Mouse (Mus musculus) stomach, embryonic 15.5 days (tissue): ENCODE results near the gene Spr. TPM values are rescaled to one million over a fixed set of nuclear protein-coding genes. Genes with fewer than 3 reads are reported as not detected.
A peak's percentile ranks its signal among the peaks of the same experiment; 100 is the strongest.
"Not testable (repeated sequence)": the region's sequence is repeated elsewhere in the genome, so short reads cannot be mapped to it uniquely, and the experiment has no call there.

Experiments used
- ATAC-seq: fragments of 200-750 bp; cut with Nextera tagmentation; 2 replicates; pipeline ENCODE4 v1.8.0; 2017; ENCODE audit warnings: low read depth, moderate number of reproducible peaks, moderate TSS enrichment; ENCODE audit not compliant: insufficient read depth, low FRiP score
- H3K27ac ChIP-seq: fragments of 300-500 bp; sonication (generic); 2 replicates; pipeline ENCODE4 v1.5.1; 2015; ENCODE audit warnings: mild to moderate bottlenecking, inconsistent platforms
- H3K27me3 ChIP-seq: fragments of 300-500 bp; sonication (generic); replicated peaks from 2 replicates; pipeline ENCODE4 v1.6.1; 2015; ENCODE audit warnings: inconsistent platforms
- H3K36me3 ChIP-seq: fragments of 300-500 bp; sonication (generic); 2 replicates; pipeline ENCODE4 v1.6.1; 2015; ENCODE audit warnings: inconsistent platforms
- H3K4me1 ChIP-seq: fragments of 300-500 bp; sonication (generic); 2 replicates; pipeline ENCODE4 v1.6.1; 2015; ENCODE audit warnings: inconsistent platforms
- H3K4me2 ChIP-seq: fragments of 300-500 bp; sonication (generic); 2 replicates; pipeline ENCODE4 v1.6.1; 2015; ENCODE audit warnings: mild to moderate bottlenecking, inconsistent platforms
- H3K4me3 ChIP-seq: fragments of 300-500 bp; sonication (generic); replicated peaks from 2 replicates; pipeline ENCODE4 v1.5.1; 2015; ENCODE audit warnings: inconsistent platforms
- H3K9ac ChIP-seq: fragments of 300-500 bp; sonication (generic); 2 replicates; pipeline ENCODE4 v1.6.1; 2015; ENCODE audit warnings: inconsistent platforms
- H3K9me3 ChIP-seq: fragments of 300-500 bp; sonication (generic); 2 replicates; pipeline ENCODE4 v1.6.1; 2016; ENCODE audit warnings: inconsistent platforms
- WGBS: fragments of 180-500 bp; shearing (Covaris S2); methylation state at CpG from one replicate; pipeline ENCODE4 v1.1.7; 2015; 5-methylcytosine and 5-hydroxymethylcytosine counted together
- polyA plus RNA-seq: library from polyadenylated mRNA; unstranded; fragments of >200 nt; fragmentation: Nextera tagmentation; extraction: Ambion mirVana; gene quantifications from 2 replicates; pipeline ENCODE4 v1.2.1, GENCODE M21; 2015

The Spr gene
- 60.8 and 65.8 TPM in 2 replicates for polyA plus RNA-seq

GRCm38 (mm10) chr6:85137217-85138035 lies at the start of gene Spr:
Gene Spr (minus strand): TSS chr6:85137766.
- whole genome bisulfite sequencing = 0% methylated on average over 49 of the region's 49 CpGs

GRCm38 (mm10) chr6:85186744-85187059 lies 49.1 kb upstream of the Spr start:
- Histone ChIP-seq H3K4me1 (peaks cover 37% of the 10 kb centered on the region), H3K9ac (no peak overlapping the region), H3K27ac (no peak overlapping the region), H3K27me3 (peaks cover 64% of the 10 kb centered on the region), H3K9me3 (no peaks in the 10 kb centered on the region), H3K4me2 (peak overlapping the region; percentile 82), H3K4me3 (no peak overlapping the region), H3K36me3 (no peaks in the 10 kb centered on the region)
- WGBS = 3% methylated on average over 15 of the region's 15 CpGs
- ATAC-seq = no peak

More at GRCm38 (mm10) chr6:85137217-85138035, at the start of gene Spr:
- Histone ChIP-seq H3K9me3 (no peaks in the 10 kb centered on the region), H3K27ac (peak within 1 kb of the TSS; percentile 97), H3K9ac (peak within 1 kb of the TSS; percentile 87), H3K27me3 (no peaks in the 10 kb centered on the region), H3K36me3 (no peaks in the 10 kb centered on the region), H3K4me2 (peak within 1 kb of the TSS; percentile 65), H3K4me3 (peak within 1 kb of the TSS; percentile 90), H3K4me1 (no peaks in the 10 kb centered on the region)
- peak; percentile 93 for ATAC-seq

- Histone ChIP-seq H3K4me2 (peak overlapping the region; percentile 82), H3K9ac (no peak overlapping the region), H3K9me3 (no peaks in the 10 kb centered on the region), H3K27ac (no peak overlapping the region), H3K36me3 (no peaks in the 10 kb centered on the region), H3K4me3 (peak overlapping the region; percentile 26), H3K4me1 (peaks cover 37% of the 10 kb centered on the region), H3K27me3 (peaks cover 59% of the 10 kb centered on the region)
- ATAC-seq = no peak
- 4% methylated on average over 33 of the region's 33 CpGs for WGBS
These were observed 48.6 kb upstream of the Spr start for GRCm38 (mm10) chr6:85186033-85186743.

- Histone ChIP-seq H3K9me3 (no peaks in the 10 kb centered on the region), H3K4me2 (no peak overlapping the region), H3K4me1 (peaks cover 25% of the 10 kb centered on the region), H3K27me3 (peaks cover 39% of the 10 kb centered on the region), H3K9ac (no peak overlapping the region), H3K27ac (no peak overlapping the region), H3K36me3 (no peaks in the 10 kb centered on the region), H3K4me3 (no peak overlapping the region)
- 64% methylated on average over 3 of the region's 3 CpGs for WGBS
- no peak for ATAC-seq
These were observed 46.4 kb upstream of the Spr start for GRCm38 (mm10) chr6:85183951-85184350.

GRCm38 (mm10) chr6:85180036-85180435 lies 42.5 kb upstream of the Spr start:
- Histone ChIP-seq H3K4me2 (no peak overlapping the region), H3K4me1 (no peaks in the 10 kb centered on the region), H3K27ac (no peak overlapping the region), H3K9me3 (no peaks in the 10 kb centered on the region), H3K36me3 (no peaks in the 10 kb centered on the region), H3K4me3 (no peak overlapping the region), H3K9ac (no peak overlapping the region), H3K27me3 (peaks cover 4% of the 10 kb centered on the region; the same call in 1 of the 2 replicates)
- WGBS = 53% methylated on average over 2 of the region's 2 CpGs
- ATAC-seq = no peak

- peaks cover 2% of the 10 kb centered on the region; the same call in 1 of the 2 replicates for H3K27me3 ChIP-seq
- H3K36me3 ChIP-seq = no peaks in the 10 kb centered on the region
- no peak overlapping the region for H3K27ac ChIP-seq
- no peak overlapping the region for H3K9ac ChIP-seq
- H3K4me2 ChIP-seq = no peak overlapping the region
- H3K4me3 ChIP-seq = no peak overlapping the region
- ATAC-seq = no peak
- H3K4me1 ChIP-seq = no peaks in the 10 kb centered on the region
- WGBS = 65% methylated on average over 3 of the region's 3 CpGs
- no peaks in the 10 kb centered on the region for H3K9me3 ChIP-seq
These were observed 42.0 kb upstream of the Spr start for GRCm38 (mm10) chr6:85179569-85179968.

- no peaks in the 10 kb centered on the region for H3K9me3 ChIP-seq
- no peaks in the 10 kb centered on the region for H3K27me3 ChIP-seq
- H3K36me3 ChIP-seq = no peaks in the 10 kb centered on the region
- no peak overlapping the region for H3K27ac ChIP-seq
- no peak overlapping the region for H3K4me2 ChIP-seq
- H3K4me1 ChIP-seq = no peaks in the 10 kb centered on the region
- H3K9ac ChIP-seq = no peak overlapping the region
- WGBS = 55% methylated on average over 11 of the region's 11 CpGs
- no peak for ATAC-seq
- no peak overlapping the region for H3K4me3 ChIP-seq
These were observed 27.9 kb upstream of the Spr start for GRCm38 (mm10) chr6:85165440-85165921.

GRCm38 (mm10) chr6:85160201-85160923 lies 22.8 kb upstream of the Spr start:
- H3K9me3 ChIP-seq = no peaks in the 10 kb centered on the region
- no peaks in the 10 kb centered on the region for H3K36me3 ChIP-seq
- no peak for ATAC-seq
- H3K4me3 ChIP-seq = no peak overlapping the region
- no peak overlapping the region for H3K27ac ChIP-seq
- H3K4me1 ChIP-seq = peaks cover under 1% of the 10 kb centered on the region; the same call in 1 of the 2 replicates
- no peaks in the 10 kb centered on the region for H3K27me3 ChIP-seq
- no peak overlapping the region for H3K9ac ChIP-seq
- H3K4me2 ChIP-seq = no peak overlapping the region
- WGBS = 30% methylated on average over 4 of the region's 4 CpGs

GRCm38 (mm10) chr6:85159092-85159760 lies 21.7 kb upstream of the Spr start:
- not testable (repeated sequence) for H3K4me1 ChIP-seq, H3K27ac ChIP-seq, H3K4me3 ChIP-seq, H3K36me3 ChIP-seq, H3K27me3 ChIP-seq, H3K4me2 ChIP-seq, H3K9ac ChIP-seq, H3K9me3 ChIP-seq
- 22% methylated on average over 6 of the region's 6 CpGs for WGBS
- ATAC-seq = 0 out of 2 replicates have a peak, but pooled peaks have one; percentile 3

GRCm38 (mm10) chr6:85158040-85158804 lies 20.7 kb upstream of the Spr start:
- ATAC-seq, H3K4me1 ChIP-seq, H3K9ac ChIP-seq, H3K9me3 ChIP-seq, H3K4me3 ChIP-seq, H3K27me3 ChIP-seq, H3K27ac ChIP-seq, H3K36me3 ChIP-seq, H3K4me2 ChIP-seq: not testable (repeated sequence)
- 70% methylated on average over 4 of the region's 4 CpGs for WGBS

- H3K36me3 ChIP-seq, H3K4me3 ChIP-seq, H3K9ac ChIP-seq, H3K27me3 ChIP-seq, ATAC-seq, H3K4me2 ChIP-seq, H3K9me3 ChIP-seq, H3K27ac ChIP-seq, H3K4me1 ChIP-seq: not testable (repeated sequence)
- 77% methylated on average over 2 of the region's 2 CpGs for WGBS
These were observed 19.0 kb upstream of the Spr start for GRCm38 (mm10) chr6:85156551-85156950.
